Mouse (Mus musculus): ENCODE measurements around the gene Tbx18.
A peak's percentile ranks its signal among the peaks of the same experiment; 100 is the strongest.

The Tbx18 gene

DNA sequence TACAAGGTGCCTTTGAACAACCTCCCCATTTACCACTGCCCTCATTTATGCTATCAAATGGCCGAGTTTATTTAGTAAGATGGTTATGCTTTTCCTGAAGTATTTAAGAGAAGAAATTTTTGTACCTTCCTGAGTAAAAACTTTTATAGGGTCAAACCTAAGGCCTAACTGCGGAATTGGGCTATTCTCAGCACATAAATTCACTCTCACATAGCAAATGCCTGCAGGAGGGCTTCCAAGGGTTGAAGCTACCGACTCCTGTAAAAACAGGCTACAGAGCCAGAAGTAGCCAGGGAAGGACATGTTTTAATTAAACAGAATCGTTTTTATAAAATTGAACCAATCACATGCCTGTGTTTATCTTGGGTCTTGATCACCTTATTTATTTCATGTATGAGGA, 20.7 kb downstream of the Tbx18 start:
- DNase-seq (ENCODE audit: low read depth, low spot score): no peak

- DNase-seq (ENCODE audit: low read depth, low spot score): peak; percentile 58
Observed at GRCm38 (mm10) chr9:87708151-87708550, 22.9 kb downstream of the Tbx18 start.

DNA sequence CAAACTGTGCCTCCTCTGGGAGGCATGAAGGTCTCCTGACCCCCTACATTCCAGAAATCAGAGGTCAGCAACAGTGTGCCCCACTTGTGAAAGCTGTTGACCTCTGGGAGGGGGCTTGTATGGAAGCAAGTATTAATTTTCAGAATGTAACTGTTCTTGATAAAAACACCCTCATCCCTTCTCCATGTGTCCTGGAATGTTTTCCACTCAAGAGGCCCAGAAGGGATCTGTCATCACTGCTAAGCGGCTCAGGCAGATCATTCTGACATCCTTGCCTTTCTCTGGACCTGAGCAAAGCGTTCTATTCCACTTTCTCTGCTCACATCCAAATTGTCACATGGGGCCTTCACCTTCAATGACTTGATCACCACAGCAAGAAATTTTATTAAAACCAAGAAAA, 28.8 kb downstream of the Tbx18 start:
- DNase-seq (ENCODE audit: low read depth, low spot score): no peak

GRCm38 (mm10) chr9:87686981-87687380, 44.1 kb downstream of the Tbx18 start:
- no peak for DNase-seq (ENCODE audit: low read depth, low spot score)

GRCm38 (mm10) chr9:87682247-87682646, 48.8 kb downstream of the Tbx18 start:
- no peak for DNase-seq (ENCODE audit: low read depth, low spot score)
